Mouse (Mus musculus) bone marrow, adult 2 months (tissue): ENCODE measurements around the gene Cep95. TPM values are rescaled to one million over a fixed set of nuclear protein-coding genes. Genes with fewer than 3 reads are reported as not detected.

ENCODE experiments used
- H3K27ac ChIP-seq: fragments of 200-500 bp; 2 replicates; pipeline ENCODE4 v1.5.1; 2012; ENCODE audit warnings: low read depth, mild to moderate bottlenecking, control low read depth, inconsistent platforms, low read length; ENCODE audit not compliant: control insufficient read depth, poor library complexity, insufficient read depth
- H3K4me1 ChIP-seq: fragments of 200-500 bp; 2 replicates; pipeline ENCODE4 v1.6.1; 2011; ENCODE audit warnings: low read length; ENCODE audit not compliant: control insufficient read depth, insufficient read depth
- H3K4me3 ChIP-seq: fragments of 200-500 bp; replicated peaks from 2 replicates; pipeline ENCODE3; 2011; ENCODE audit warnings: mild to moderate bottlenecking, low read depth, low read length, control low read depth; ENCODE audit not compliant: control insufficient read depth
- CTCF ChIP-seq: fragments of 200-500 bp; IDR thresholded peaks from 2 replicates; pipeline ENCODE4 v1.5.1; 2011; ENCODE audit warnings: low read length, control low read depth; ENCODE audit not compliant: control insufficient read depth, insufficient read depth
- POLR2A ChIP-seq: fragments of 200-500 bp; IDR thresholded peaks from 2 replicates; pipeline ENCODE4 v1.6.1; 2011; ENCODE audit warnings: low read depth, mild to moderate bottlenecking, control low read depth, low read length, borderline replicate concordance; ENCODE audit not compliant: control insufficient read depth
- WGBS: fragments of 180-500 bp; shearing (Covaris S2); methylation state at CpG from one replicate; pipeline ENCODE4 v1.1.7; 2018; 5-methylcytosine and 5-hydroxymethylcytosine counted together
- polyA plus RNA-seq: library from polyadenylated mRNA; stranded (reverse); fragments of >200 nt; gene quantifications from 2 replicates; pipeline ENCODE4 v1.2.4, GENCODE M21; 2011; ENCODE audit warnings: low replicate concordance; ENCODE audit not compliant: missing spikeins, insufficient read depth, insufficient read length

Gene Cep95
- polyA plus RNA-seq, 1 experiment, result 53.9 TPM

GRCm38 (mm10) chr11:106766611-106767162 lies 22.4 kb upstream of the Cep95 start:
- no peak for TF ChIP-seq POLR2A
- TF ChIP-seq CTCF, result no peak
- H3K4me1 ChIP-seq, result peaks cover 7% of the 10 kb centered on the region; the same call in 1 of the 2 replicates
- no peak overlapping the region for H3K27ac ChIP-seq
- H3K4me3 ChIP-seq, result no peak overlapping the region
- 86% methylated on average over 4 of the region's 4 CpGs for WGBS

- H3K27ac ChIP-seq, result no peak overlapping the region
- no peak overlapping the region for H3K4me3 ChIP-seq
- 89% methylated on average over 4 of the region's 4 CpGs for WGBS
- no peak for TF ChIP-seq CTCF
- no peak for TF ChIP-seq POLR2A
- peaks cover 5% of the 10 kb centered on the region; the same call in 1 of the 2 replicates for H3K4me1 ChIP-seq
Observed at GRCm38 (mm10) chr11:106767516-106767915, 21.5 kb upstream of the Cep95 start.

GRCm38 (mm10) chr11:106770195-106770974 lies 18.7 kb upstream of the Cep95 start:
- H3K4me3 ChIP-seq, result no peak overlapping the region
- no peak overlapping the region for H3K27ac ChIP-seq
- TF ChIP-seq CTCF (peak; percentile 79), POLR2A (no peak)
- WGBS, result 72% methylated on average over 9 of the region's 9 CpGs
- H3K4me1 ChIP-seq, result no peaks in the 10 kb centered on the region; the same call in 1 of the 2 replicates

- no peaks in the 10 kb centered on the region; the same call in 1 of the 2 replicates for H3K4me1 ChIP-seq
- WGBS, result 86% methylated on average over 9 of the region's 9 CpGs
- H3K4me3 ChIP-seq, result no peak overlapping the region
- H3K27ac ChIP-seq, result no peak overlapping the region
- no peak for TF ChIP-seq POLR2A
- TF ChIP-seq CTCF, result no peak
Observed at GRCm38 (mm10) chr11:106773061-106773460, 16.0 kb upstream of the Cep95 start.

- TF ChIP-seq CTCF (no peak), POLR2A (no peak)
- H3K4me3 ChIP-seq, result no peak overlapping the region
Observed at GRCm38 (mm10) chr11:106776960-106777359, 12.1 kb upstream of the Cep95 start.

GRCm38 (mm10) chr11:106777395-106777794 lies 11.7 kb upstream of the Cep95 start:
- TF ChIP-seq CTCF (no peak), POLR2A (no peak)
- 72% methylated on average over 3 of the region's 3 CpGs for WGBS
- H3K4me3 ChIP-seq, result no peak overlapping the region
- H3K27ac ChIP-seq, result no peak overlapping the region
- no peaks in the 10 kb centered on the region; the same call in none of the 2 replicates for H3K4me1 ChIP-seq

More at GRCm38 (mm10) chr11:106776960-106777359, 12.1 kb upstream of the Cep95 start:
- H3K4me1 ChIP-seq, result no peaks in the 10 kb centered on the region; the same call in none of the 2 replicates
- 44% methylated on average over 4 of the region's 4 CpGs for WGBS
- no peak overlapping the region for H3K27ac ChIP-seq

GRCm38 (mm10) chr11:106778132-106778531 lies 10.9 kb upstream of the Cep95 start:
- WGBS, result 71% methylated on average over 7 of the region's 7 CpGs
- H3K4me1 ChIP-seq, result no peaks in the 10 kb centered on the region; the same call in none of the 2 replicates
- no peak overlapping the region for H3K27ac ChIP-seq
- no peak overlapping the region for H3K4me3 ChIP-seq
- TF ChIP-seq CTCF, result no peak
- no peak for TF ChIP-seq POLR2A

- no peaks in the 10 kb centered on the region; the same call in 1 of the 2 replicates for H3K4me1 ChIP-seq
- under 1% methylated on average over 39 of the region's 39 CpGs for WGBS
Observed at GRCm38 (mm10) chr11:106778589-106779387, 10.3 kb upstream of the Cep95 start.

More at GRCm38 (mm10) chr11:106778589-106779387, 10.3 kb upstream of the Cep95 start:
- TF ChIP-seq POLR2A (no peak), CTCF (no peak)
- Histone ChIP-seq H3K4me3 (peak overlapping the region; percentile 83), H3K27ac (peak overlapping the region; percentile 95)
